Mouse (Mus musculus): ENCODE measurements at regions not wholly inside any gene's neighbourhood (a gene's known extent, or its start where the extent isn't known, plus 50 kb on each side); places are given as distances from the start of the nearest gene placed in this dataset.
"Not testable (repeated sequence)": the region's sequence is repeated elsewhere in the genome, so short reads cannot be mapped to it uniquely, and the experiment has no call there.

GRCm38 (mm10) chr6:14632837-14633236 is 122.2 kb downstream of the Ppp1r3a start:
- no peak for DNase-seq

GRCm38 (mm10) chr6:14631719-14632445 is 123.2 kb downstream of the Ppp1r3a start:
- no peak for DNase-seq

DNA sequence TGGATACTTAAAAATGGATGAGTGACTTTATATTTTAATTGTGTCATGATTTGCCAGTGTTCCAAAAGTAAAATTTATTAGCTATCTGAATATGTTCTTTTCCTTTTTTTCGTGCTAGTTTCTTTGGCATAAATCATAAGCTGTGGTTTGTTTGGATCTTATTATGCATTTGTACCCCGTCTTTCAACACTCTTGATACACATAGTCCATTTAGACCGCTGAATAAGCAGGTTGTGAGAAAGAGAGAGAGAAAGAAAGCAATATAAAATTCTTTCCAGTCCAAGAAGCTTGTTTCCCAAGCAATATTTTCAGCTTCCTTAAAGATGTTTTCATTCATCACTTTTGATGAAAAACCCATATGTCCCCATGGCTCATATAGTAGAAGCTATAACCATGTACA is 138.4 kb downstream of the Ppp1r3a start:
- DNase-seq = no peak

DNA sequence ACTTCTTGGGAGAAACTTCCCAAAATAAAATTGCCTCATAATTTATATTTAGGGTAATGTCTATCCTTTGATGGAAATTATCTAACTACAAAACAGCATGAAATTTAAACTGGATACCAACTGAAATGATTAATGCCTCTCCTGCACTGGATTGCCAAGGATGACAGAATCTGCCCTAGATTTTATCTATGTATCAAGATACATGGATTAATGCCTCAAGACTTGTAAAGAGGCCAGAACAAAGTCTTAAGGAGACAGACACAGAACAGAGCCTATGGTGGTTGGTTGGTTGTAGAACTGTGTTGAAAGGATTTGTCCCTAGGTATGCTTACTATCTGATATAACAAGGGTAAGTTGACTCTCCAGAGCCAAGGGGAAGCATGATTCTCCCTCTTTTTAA is 147.0 kb downstream of the Ppp1r3a start:
- no peak for DNase-seq

GRCm38 (mm10) chr6:14600543-14601249 is 154.4 kb downstream of the Ppp1r3a start:
- no peak for DNase-seq

DNA sequence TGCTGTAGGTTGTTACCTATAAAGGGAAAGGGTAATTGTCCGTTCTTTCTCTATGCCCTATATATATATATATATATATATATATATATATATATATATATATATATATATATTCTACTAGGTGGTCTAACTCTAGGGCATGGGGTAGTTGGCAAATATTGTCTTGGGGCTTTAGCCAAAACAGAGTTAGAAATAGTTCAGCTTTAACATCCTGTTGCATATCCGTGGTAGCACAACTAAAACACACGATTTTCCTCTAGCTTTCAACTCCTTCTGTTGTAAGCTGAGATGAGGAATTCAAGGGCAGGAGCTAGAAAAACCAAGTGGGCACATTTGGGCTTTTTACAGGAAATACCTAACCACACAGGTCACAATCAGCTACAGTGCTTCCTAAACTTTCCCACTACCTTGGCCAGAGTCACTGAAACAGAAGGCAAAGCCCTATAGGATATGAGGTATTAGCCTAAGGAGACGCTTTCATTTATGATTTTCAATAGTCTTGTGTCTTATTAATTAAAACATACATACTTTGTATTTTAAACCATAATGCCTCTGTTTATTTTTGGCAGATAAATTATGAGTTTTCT is 158.1 kb downstream of the Ppp1r3a start:
- no peak for DNase-seq

GRCm38 (mm10) chr6:14585827-14586226 is 169.2 kb downstream of the Ppp1r3a start:
- no peak for DNase-seq

DNA sequence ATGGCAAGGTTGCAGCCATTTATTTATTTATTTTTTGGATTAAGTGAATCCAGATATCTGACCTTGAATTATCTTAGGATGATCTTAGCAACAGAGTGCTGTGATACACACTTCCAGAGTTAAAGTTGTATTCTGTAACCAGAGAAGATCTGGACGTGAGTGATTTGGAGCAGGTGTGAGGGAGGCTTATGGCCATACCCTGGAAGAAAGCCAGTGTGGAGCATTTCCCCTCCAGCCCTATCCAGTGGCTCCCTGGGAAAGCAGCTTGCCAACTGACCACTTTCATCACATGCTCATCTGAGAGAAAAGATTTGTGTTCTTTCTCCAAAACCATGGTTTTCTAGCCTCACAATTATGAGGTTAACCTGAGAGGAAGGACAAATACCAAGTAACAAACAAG is 171.2 kb downstream of the Ppp1r3a start:
- peak; percentile 63 for DNase-seq

- DNase-seq = no peak
Measured at GRCm38 (mm10) chr6:14574607-14575006, 180.5 kb downstream of the Ppp1r3a start.

GRCm38 (mm10) chr6:14573001-14573400 is 182.1 kb downstream of the Ppp1r3a start:
- no peak for DNase-seq

DNA sequence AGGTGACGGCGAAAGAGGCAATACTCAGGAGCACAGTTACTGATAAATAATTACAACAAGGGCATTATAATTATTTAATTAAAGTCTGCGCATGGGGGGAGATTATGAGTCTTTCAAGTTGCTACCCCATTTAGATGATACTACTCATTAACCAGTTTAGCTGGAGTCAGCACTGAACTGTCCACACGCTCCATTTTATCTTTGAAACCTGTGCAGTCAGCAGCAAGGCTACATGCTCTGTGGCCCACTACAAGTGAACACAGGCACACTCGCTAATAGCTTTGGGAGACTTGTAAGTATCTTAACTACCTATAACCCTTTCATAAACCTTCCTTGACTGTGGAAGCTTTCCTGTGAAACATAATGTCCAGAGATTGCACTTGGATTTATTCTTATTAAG is 214.7 kb downstream of the Ppp1r3a start:
- DNase-seq = no peak

DNA sequence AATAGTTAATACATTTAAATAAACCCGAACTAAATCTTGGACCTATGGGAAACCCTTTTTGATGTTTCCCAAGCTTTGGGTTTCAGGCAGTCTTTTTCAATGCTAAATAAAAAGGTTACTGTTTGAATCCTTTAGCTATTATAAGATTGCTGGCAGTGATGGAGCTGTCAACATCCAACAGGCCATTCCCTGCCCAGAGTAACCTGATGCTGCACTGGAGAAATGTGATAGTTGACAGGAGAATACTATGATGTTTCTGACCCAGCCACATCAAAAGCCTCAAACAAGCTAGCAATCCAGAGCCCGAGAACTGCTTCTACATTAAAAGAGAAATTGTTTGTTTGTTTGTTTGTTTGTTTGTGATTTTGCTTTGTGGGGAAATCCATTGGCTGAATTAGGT is 226.0 kb downstream of the Ppp1r3a start:
- DNase-seq = no peak

GRCm38 (mm10) chr6:14528564-14528963 is 226.5 kb downstream of the Ppp1r3a start:
- no peak for DNase-seq

- DNase-seq = no peak
Measured at GRCm38 (mm10) chr6:14522742-14523141, 232.3 kb downstream of the Ppp1r3a start.

- no peak for DNase-seq
Measured at GRCm38 (mm10) chr6:14521321-14521720, 233.8 kb downstream of the Ppp1r3a start.

- DNase-seq = no peak
Measured at GRCm38 (mm10) chr6:14504171-14504570, 250.9 kb downstream of the Ppp1r3a start.

DNA sequence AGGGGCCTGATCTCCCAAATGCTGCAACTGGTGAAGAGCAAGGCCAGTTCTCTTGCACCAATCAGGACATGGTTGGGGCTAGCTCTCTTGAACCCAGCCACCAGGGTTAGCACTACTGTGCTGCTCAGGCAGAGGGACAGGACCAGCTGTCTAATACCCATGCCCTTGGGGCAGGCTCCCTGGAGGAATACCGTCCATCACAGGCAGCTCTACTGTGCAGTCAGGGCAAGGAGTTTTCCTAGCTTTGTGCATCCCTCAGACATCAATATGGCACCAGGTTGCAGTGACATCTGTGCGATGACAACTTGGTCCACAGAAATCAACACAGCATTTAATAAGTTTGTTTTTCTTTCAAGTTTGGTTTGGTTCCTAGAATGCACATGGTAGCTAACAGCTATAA is 254.4 kb downstream of the Ppp1r3a start:
- DNase-seq = no peak

DNA sequence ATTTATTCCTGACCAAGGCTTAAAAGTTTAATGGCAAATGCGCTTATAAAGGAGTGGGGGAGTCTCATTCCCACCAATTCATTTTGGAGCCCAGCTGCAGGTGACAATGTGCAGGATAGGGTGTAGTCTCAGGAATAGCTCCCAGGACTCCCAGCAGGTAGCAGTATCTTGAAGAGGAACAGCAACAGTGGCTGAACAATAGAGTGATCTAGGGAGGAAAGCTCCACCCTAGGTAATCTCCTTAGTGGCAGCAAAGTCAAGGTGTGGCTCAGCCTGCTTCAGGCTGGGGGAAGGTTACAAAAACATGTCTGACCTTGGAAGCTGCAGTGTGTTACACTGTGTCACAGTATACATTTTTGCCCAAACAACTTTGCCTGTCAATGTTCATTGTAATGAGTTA is 255.2 kb downstream of the Ppp1r3a start:
- not testable (repeated sequence) for DNase-seq

- not testable (repeated sequence) for DNase-seq
Measured at GRCm38 (mm10) chr6:14486642-14487041, 268.4 kb downstream of the Ppp1r3a start.

GRCm38 (mm10) chr6:14456394-14456793 is 298.7 kb downstream of the Ppp1r3a start:
- DNase-seq = no peak

- DNase-seq = not testable (repeated sequence)
Measured at GRCm38 (mm10) chr6:14453321-14453720, 301.8 kb downstream of the Ppp1r3a start.

GRCm38 (mm10) chr6:14431751-14432150 is 323.3 kb downstream of the Ppp1r3a start:
- DNase-seq = no peak

DNA sequence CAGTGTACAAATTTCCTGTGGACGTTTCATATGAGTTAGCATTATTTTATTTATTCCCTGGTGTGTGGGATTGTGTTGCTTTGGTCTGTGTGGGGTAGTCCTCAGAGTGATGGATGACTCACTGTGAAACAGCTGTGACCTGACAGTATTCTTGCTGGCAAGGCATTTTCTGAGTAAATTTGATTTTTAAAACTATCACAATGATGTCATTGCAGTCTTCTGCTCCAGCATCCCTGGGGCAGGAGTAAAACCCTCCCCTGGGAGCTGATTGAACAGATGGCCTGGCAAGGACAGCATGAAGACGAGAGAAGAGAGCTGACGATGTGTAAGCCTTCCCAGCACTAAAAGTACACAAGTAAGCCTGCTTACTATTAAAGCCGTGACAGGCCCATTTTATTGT is 345.3 kb downstream of the Ppp1r3a start:
- peak; percentile 33 for DNase-seq

DNA sequence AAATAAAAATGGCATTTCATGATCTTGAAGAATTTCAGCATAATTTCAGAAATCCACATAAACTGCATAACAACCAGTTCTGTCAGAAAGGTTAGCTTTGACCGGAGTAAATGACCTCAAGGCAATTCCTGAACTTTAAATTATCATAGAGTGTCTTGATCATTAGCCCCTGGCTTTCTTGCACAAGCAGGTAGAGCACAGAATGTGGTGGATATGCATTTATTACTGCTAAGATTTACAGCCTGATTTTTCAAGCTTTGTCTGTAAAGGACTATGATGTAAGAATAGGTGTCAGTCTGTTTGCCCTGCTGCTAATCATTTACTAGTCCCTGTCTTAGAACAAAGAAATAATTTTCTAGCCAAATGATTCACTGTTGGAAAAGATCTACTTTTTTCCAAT is 347.3 kb downstream of the Ppp1r3a start:
- DNase-seq = no peak

All from gastrocnemius, postnatal 25 days (tissue).